Mouse (Mus musculus): Measurements from ENCODE around the gene Gabrb3.

The Gabrb3 gene

DNA sequence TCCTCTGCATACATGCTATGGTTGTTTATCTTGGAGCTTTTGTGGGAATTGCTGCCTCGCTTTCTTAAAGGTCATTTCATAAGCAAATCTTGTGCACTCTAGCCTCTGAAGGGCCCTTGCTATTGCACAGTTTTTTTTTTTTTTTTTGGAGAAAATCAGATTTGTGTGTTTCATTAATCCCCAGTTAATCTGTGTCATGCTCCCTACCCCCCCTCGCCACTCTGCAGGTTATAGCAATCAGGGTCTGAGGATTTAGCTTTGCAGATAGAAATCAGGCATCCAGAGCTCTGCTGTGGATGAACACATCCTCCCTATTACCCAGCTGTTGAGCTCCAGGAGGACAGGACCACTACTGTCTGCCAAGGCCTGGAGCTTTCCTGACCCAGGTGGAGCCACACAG lies at the start of gene Gabrb3:
Gene Gabrb3, plus strand, starts transcription at position 301 of the 400 bp plus-strand sequence.
- DNase-seq (ENCODE audit: low spot score in 2 of 2), result no peak

GRCm38 (mm10) chr7:57384112-57384511 lies 35.4 kb upstream of the Gabrb3 start:
- no peak for DNase-seq (ENCODE audit: low spot score in 2 of 2)

GRCm38 (mm10) chr7:57386517-57387340 lies 32.8 kb upstream of the Gabrb3 start, which contains the start of gene Gabrg3:
Gabrg3 (minus strand) TSS chr7:57387188.
- DNase-seq (ENCODE audit: low spot score in 2 of 2), result no peak

GRCm38 (mm10) chr7:57387341-57387654 lies 32.2 kb upstream of the Gabrb3 start:
- no peak for DNase-seq (ENCODE audit: low spot score in 2 of 2)

- no peak for DNase-seq (ENCODE audit: low spot score in 2 of 2)
These were observed 29.4 kb upstream of the Gabrb3 start for GRCm38 (mm10) chr7:57390046-57390445.

DNA sequence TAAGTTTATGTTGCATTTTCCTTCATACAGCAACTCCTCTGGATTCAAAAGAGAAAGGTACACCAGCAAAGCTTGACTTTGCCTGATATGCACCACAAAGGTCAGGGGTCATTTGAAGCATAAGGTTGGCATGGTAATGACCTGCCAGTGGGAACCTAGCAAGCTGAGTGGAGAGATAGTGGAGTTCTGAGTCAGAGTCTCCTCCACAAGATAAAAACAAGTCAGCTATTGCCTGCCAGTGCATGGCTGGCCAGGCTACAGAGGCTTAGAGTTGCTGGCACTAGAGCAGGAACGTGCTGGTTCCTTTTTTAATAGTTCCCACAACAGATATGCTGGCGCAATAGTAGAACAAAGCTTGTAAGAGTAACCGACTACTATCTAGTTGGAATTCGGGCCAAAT lies 25.9 kb upstream of the Gabrb3 start:
- no peak for DNase-seq (ENCODE audit: low spot score in 2 of 2)

DNA sequence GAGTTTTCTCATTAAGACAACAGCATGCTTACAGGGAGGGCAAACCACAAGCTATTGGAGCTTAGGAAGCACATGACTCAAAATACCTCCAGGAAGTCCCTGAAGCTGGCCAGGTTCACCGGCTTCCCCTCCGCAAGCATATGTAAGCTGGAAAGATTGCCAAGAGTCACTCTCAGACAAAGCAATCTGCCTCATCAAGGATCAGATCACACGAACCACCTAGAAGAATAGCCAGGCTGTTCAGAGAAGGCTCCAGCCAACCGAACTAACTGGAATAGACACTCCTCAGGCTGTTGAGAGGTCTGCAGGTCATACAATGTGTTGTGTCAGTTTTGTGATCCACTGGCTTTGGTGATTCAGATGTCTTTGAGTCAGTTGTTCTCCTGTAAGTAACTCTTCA lies 8.3 kb upstream of the Gabrb3 start:
- no peak for DNase-seq (ENCODE audit: low spot score in 2 of 2)

- DNase-seq (ENCODE audit: low spot score in 2 of 2), result no peak
These were observed 6.6 kb upstream of the Gabrb3 start for GRCm38 (mm10) chr7:57412896-57413295.

DNA sequence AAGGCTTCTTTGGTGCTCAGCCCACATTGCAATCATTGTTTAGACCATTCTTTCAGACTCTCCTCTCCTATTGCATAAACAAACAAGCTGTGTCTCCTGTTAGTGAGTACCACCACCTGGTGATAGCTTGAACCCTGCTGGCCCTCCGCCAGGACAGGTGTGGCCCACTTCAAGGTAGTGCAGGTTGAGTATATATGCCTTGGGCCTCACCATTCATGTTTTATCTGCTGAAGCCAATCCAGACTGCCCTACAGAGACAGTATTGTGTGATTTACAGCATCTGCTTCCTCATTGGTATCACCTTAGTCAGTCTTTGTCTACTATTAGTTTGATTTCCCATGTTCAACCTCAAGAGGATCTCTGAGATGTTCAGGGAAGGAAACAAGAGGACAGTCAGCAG lies 1.6 kb downstream of the Gabrb3 start:
- no peak for DNase-seq (ENCODE audit: low spot score in 2 of 2)

- DNase-seq (ENCODE audit: low spot score in 2 of 2), result no peak
These were observed 3.2 kb downstream of the Gabrb3 start for GRCm38 (mm10) chr7:57422675-57423074.

- no peak for DNase-seq (ENCODE audit: low spot score in 2 of 2)
These were observed 28.7 kb downstream of the Gabrb3 start for GRCm38 (mm10) chr7:57448239-57448638.

DNA sequence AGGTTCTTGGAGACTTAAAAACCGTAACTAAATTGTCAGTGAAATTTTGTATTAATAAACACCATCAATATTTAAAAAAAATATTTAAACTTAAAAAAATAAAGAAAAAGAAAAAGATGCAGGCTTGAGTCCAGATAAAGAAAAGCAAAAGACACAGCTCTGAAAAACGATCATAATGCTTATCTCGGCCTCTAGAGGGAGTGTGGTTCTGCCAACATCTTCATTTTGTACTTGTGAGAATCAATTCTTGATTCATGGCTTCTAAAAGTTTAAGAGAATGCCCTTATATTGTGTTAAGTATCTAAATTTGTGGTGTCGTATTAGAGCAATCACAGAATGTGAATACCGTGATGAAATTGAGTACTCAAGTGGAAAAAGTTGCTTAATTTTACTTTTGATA lies 40.9 kb downstream of the Gabrb3 start:
- DNase-seq (ENCODE audit: low spot score in 2 of 2), result no peak

GRCm38 (mm10) chr7:57471316-57471715 lies 51.8 kb downstream of the Gabrb3 start:
- DNase-seq (ENCODE audit: low spot score in 2 of 2), result no peak

DNA sequence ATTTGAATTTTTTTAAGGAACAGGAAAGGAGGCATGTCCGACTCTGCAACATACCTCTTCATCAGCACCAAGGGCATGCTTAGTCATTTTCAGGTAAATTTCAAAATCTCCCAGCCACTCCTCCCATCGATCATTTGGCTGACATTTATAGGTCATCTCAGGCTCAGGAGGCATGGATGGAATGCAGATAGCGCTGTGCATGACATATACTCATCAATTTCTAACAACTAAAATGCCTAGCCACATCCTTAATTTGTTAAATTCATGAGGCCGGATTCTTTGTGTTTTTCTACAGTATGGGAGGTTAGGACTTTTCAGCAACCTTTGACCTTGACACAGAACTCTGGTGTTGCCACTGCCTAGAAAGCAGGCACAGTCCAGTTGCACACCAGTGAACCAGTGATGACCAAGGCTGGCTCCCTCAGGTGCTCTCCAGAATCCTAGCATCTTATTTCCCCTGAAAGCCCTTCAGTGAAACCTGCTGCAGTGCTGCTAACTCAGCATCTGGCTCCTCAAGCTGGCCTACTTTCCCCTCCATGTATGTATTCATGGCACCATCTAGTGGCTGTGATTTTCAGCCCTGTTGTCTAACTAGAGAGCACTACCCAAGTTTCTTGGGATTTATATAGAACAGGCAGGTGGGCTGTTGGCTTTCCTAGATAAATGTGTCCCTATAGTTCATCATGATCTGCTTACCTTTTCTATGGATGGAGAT lies 54.5 kb downstream of the Gabrb3 start:
- DNase-seq (ENCODE audit: low spot score in 2 of 2), result no peak

DNA sequence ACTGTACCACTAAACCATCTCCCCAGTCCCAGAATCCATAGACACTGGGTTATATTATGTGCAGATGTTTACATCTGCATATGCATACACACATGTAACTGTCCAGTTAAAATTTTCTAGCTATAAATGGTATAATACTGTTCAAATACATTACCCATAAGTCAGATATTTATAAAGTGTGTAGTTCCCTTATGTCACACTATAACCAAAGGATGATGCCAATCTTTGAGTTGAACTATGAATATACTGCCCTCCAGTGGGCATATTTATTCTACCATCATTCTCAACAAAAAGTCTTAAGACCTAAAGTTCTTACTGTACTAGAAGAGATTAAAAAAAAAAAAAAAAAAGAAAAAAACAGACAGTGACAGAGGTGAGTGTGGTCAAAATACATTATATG lies 63.4 kb downstream of the Gabrb3 start:
- no peak for DNase-seq (ENCODE audit: low spot score in 2 of 2)

DNA sequence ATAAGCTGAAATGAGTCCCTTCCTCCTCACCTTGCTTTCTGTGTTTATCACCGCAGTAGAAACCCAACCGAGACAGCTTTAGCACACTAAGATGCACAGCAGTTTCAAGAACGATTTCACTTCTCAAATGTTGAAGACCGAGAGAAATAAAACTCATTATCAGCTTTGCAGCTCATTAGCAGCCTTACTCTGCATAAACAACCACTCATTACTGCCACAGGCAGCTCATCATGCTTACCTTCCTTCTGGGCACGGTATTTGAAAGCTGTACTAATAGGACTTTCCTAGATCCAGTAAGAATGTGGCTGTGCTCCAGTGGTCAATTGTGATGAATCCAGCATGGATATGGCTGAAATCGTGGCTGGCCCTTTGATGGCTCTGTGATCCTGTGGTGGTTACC lies 67.4 kb downstream of the Gabrb3 start:
- no peak for DNase-seq (ENCODE audit: low spot score in 2 of 2)

DNA sequence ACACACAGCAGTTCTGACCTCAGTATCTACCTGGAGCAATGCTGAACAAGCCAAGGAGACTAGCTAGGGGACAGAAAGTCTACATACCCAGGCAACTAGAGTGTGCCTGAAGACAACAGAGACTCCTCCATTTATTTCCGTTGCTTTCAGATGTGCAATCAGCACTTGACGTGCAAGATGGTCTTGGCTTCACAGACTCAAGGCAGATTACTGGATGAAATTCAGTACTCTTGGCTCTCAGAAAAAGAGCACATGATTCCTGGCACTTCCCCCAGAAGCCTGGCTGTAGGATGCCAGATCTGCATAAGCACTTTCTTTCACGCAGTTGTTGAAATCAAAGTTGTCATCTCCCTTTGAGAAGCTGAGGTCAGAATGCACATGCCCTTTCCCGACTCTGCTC lies 72.3 kb downstream of the Gabrb3 start:
- DNase-seq (ENCODE audit: low spot score in 2 of 2), result no peak

DNA sequence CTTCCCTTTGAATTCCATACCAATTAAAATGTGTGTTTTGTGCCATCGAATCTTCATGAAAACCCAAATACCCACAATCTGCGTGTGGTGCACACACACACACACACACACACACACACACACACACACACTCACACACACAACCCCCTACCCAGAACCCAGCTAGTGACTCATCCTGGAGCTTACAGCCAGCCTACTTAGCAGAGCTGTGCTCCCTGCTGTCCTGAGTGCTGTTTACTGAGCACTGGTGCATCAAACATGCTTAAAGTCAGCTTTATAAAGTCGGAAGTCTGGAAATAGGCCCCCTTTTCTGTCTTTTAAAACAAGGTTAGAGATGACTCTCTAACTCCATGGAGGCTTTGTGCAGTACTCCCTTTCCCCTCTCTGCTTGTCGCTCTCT lies 83.3 kb downstream of the Gabrb3 start:
- no peak for DNase-seq (ENCODE audit: low spot score in 2 of 2)

DNA sequence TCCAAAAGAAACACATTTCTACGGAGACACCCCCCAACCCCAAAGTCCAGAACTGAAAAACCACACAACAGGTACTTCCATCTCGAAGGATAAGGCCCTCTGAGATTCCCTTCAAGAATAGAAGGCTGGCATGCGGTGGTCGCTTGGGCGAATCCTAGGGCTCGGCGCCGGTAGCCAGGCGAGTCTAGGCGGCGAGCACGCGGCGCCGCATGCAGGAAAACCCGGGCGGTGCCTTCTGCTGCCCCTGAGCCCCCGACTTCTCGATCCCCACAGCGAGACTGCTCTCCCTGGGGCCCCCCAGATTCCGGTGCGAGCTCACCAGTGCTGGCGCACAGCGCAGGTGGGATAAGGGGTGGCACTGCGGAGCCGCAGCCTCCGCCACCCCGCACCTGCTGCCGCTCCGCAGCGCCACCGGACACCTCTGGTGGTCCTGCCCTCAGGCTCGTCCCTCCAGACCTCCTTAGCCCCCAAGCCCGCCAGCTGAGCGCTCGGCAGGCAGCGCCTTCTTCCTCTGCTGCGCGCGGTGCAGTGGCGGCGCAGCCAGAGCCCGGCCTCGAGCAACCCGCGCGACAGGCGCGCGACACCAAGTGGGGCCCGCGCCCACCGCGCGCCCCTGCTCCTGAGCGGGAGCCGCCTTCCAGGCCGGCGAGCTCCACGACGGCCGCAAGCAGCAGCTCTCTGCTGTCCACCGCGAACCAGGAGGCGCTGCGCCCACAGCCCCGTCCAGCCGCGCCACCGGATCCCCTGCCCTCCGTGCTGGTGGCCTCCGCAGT lies 89.6 kb downstream of the Gabrb3 start:
- no peak for DNase-seq (ENCODE audit: low spot score in 2 of 2)

GRCm38 (mm10) chr7:57509681-57510141 lies 90.2 kb downstream of the Gabrb3 start, which contains the start of gene Gabra5:
Gabra5 (minus strand) TSS chr7:57510059.
- no peak for DNase-seq (ENCODE audit: low spot score in 2 of 2)

DNA sequence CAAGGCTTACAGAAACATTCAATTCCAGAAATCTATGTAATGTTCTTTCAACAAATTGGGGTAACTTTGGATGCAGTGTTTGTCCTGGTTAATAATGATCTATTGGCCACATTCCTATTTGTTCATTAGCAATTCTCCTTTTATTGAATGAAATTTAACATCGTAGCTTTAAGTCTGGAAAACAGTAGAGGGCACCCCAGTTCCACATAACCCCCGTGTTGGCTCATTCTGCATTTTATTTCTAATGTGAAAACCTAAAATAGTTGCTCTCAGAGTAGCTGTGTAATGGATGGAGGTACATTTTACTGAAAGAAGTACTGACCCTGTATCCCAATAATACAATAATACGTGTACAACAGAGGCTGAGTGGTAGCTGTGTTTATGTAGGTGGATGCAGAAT lies 93.5 kb downstream of the Gabrb3 start:
- no peak for DNase-seq (ENCODE audit: low spot score in 2 of 2)

DNA sequence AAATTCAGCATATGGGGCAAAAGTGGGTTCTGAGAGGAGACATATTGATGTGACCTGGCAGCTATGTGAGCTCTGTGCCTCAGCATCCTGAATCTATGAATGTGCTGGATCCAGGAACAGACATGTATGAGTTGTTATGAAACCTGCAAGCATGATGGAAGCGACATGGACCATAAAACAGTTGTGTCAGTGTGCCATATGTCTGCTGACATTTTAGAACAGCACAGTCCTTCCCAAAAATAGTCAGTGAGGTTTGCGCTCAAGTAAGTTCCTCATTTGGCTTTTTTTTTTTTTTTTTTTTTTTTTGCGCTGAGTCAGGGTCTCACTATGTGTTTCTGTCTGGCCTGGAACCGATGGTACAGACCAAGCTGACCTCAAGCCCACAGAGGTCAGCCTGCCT lies 110.0 kb downstream of the Gabrb3 start:
- DNase-seq (ENCODE audit: low spot score in 2 of 2), result no peak

Measured in spleen, postnatal 4 days (tissue).